Mouse (Mus musculus) cerebellum, postnatal 4 days (tissue): ENCODE results near the gene Banf2.

Experiments used
- DNase-seq, 2 experiments: peaks; one replicate each; pipeline ENCODE4 v3.0.0; 2022; ENCODE audit warnings: low spot score in 2 of 2, mixed read lengths in 1 of 2

Gene Banf2

DNA sequence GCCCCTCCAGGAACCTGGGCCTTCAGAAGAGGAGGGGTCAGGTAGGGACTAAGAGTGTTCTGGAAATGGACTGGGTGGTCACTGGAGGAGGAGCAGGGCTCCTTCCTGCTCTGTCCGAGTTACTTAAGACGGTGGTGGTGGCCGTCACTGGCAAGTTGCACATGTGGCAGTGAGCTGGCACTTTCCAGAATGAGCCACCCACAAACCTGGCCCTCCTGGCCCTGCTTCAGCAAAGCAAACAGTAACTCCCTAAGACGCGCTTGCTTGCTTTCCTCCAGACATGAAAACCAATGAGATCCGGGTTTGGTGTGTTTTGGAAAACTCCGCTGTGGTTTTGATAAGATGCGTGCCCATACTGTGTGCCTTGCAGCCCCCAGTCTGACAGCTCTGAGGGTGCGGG is 7.5 kb upstream of the Banf2 start:
- DNase-seq = no peak

DNA sequence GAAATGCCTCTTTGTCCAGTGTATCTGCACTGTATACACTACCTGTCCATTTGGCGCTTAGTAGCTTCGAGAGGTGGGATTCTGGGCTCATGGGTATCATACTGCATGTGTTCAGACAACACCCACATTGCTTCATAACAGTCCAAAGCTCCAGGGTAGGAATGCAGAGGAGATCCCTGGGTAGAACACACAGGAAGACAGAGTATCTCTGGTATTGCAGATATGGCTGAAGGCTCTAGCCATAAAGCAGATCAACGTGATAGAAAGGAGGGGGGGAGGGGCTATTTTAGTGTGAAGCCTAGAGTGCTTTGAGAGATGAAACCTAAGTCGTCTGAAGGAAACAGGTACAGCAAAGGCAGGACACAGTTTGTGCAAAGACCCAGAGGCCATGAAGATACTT is 6.4 kb upstream of the Banf2 start:
- no peak for DNase-seq

DNA sequence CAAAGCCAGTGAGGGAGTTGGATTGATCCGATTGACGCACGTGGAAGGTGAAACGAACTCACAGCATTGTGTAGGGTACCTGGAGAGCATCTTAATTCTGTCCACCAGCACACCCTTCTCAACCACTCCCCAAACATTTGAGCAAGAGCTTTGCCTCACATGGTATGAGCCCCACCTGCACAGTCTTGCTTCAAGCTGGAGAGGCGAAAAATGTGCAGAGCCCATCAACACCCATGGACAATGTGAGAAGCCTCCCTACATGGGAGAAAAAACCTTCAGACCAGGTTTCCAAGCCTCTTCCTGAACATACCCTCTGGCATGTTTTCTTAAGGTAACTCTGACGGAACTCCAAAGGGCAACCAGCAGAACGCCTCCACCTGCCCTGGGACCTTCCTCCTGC is 2.1 kb upstream of the Banf2 start:
- no peak for DNase-seq

DNA sequence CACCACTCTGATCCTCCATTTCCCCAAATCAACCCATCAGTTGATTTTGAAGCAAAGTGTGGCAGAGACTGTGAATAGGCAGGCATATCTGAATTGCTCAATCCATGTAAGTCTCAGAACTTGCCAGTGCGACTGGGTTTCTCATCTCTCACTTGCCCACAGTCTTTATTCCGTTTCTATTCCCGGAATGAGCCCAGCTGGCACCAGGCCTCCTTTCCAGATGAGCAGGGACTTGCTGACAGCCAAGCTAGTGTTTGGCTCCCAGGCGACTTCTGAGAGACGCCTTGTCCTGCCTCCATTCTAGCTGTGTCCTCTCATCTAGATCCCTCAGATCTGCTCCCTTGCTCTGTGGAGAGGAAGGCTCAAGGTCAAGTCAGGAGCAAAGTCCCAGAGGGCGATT is 11.9 kb downstream of the Banf2 start:
- no peak for DNase-seq

DNA sequence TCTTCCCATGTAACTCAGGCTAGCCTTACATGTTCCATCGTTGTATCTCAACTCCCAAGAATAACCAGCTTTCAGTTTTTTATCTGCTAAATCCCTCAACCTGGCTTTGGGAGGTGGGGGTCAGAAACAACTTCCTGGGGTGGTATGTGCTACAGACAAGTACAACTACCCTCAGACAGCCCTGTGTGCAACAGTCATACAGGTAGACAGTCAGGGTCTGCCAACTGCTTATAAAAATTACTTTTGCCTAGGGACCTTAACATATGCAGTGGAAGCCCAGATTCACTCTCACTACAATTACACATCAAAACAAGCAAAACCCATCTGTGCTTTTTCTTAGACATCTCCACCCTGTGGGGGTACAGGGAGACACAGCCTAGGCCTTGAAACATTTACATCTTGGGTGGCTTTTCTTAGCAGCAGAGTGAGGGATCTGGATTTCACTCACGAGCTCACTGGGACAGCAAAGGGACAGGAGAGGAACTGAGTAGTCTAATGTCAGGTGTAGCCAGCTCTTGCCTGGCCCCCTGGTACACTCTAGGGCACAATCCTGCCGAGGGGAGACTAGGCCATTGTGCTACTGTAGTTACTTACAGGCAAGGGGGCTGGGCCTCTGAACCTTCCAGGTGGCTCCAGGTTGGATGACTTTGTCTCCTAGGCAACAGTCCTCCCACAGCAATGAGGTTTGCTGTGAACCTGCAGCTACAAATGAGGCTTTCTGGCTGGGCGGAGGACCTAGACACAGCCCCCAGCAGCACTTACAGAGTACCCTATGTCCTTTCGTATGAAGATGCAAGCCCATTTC is 13.1 kb downstream of the Banf2 start:
- DNase-seq = no peak

DNA sequence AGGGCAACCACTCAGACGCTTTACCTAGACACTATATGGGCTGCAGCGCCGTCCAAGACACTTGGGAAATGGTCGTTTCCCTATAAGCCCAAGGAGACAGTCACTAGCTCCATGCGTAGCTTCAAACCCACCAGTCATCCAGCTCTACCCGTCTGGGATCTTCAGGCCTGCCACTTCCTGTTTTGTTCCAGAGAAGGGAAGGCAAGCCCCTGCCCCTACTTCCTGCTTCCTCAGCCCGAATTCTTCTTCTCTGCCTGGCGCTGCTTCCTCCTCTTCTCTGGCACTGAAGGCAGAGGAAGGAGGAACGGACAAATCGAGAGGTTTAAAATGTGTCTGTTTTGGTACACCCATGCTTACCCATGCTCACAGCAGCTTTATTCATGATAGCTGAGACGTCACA is 14.1 kb downstream of the Banf2 start:
- DNase-seq = no peak

DNA sequence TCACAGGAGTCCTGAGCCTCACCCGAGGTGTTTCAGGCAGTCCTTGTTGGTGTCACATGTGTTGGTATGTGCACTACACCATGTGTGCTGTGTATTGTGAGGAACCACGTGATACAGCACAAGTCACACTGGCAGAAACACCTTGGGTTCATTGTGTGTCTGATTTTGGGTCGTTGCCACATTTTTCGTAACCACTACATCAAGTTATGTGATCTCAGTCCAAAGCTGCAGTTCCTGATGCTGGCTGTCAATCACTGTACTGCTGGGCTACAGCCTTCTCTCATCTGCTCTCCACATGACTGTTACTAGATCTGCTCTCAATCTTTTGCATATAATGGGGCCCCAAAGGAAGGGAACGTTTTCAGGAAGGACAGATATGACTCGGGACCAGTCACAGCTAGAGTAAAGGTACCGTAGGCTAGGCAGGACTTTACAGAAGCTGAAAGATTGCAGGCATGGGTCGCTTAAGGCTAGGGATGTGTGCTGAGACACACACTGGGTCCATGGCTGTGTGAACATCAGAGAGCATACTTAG is 17.4 kb downstream of the Banf2 start:
- DNase-seq = no peak

DNA sequence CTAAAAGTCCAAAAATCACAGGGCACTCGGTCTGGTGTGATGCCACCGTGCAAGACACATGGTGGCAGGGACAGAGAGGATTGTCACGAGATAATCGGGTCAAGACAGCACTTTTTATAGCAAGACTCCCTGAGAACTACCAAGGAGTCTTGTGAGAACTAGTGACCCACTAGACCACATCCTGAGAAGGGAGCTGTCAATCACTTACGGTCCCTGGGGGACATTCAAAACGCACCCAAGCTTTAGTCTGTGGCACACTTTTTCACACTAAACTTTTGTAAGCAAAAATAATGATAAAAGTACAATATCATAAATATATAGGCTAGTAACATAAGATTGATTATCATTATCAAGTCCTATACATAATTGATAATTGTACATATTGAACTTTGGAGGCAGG is 18.0 kb downstream of the Banf2 start:
- DNase-seq = no peak

DNA sequence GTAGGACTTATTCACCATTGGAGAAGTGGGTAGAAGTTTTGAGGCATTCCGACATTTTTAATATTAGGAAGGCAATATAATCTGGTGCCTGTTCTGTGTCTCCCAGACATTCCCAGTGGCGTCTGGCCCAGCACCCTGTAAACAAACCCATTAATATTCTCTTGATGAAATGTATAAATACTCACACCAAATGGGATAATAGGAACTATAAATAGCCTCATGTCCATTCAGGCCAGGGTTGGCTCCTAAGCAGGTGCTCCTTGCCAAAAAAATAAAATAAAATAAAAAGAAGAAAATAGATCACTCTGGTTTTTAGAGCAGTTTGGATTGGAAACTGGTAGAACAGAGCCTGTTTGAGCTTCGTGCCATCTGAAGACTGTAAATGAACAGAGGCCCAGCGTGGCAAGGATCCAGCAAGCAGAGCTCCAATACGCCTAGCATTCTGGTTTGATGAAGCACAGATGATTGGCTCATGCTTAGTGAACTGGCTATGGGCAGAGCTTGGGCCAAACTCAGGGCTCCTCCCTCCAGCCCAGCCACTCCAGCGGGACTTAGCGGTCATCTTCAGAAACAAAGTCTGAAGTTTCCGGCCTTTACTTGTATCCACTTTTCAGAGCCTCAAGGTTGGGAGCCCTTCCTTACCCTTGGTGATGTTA is 19.7 kb downstream of the Banf2 start:
- peak in 1 of 2 experiments; percentile 69 for DNase-seq

DNA sequence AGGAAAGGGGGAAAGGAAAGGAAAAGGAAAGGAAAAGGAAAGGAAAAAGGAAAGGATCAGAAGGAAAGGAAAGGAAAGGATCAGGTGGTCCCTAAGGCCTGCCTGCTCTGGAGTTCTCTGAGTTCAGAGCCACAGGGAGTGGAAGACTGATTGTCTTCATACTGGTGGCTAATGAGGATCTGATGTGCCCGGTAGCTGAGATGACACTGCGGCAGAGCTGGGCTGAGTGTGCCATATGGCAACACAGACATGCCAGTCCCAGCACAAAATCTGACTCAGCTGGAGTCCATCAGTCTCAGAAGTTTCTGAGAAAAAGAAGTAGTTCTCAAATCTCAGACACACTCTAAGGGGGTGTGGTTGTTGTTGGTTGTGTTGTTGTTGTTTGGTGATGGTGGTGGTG is 24.9 kb downstream of the Banf2 start:
- DNase-seq = no peak

DNA sequence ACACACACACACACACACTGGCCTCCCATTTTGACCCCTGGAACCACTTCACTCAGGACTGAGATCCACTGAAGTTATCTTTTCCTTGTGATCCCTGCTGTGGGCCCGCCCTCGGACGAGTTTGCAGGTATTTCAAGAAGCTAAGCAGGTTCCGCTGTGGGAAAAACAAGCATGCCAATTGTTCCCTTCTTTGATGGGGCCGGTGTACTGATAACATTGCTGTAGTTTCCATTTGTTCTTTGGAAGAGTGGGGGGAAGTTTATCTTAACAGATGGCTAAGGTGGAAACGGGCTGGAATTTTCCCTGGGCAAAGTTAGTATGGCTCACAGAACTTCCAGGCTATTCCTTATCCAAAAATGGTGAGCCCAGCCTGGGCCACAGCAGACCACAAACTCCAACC is 28.8 kb downstream of the Banf2 start:
- no peak for DNase-seq

DNA sequence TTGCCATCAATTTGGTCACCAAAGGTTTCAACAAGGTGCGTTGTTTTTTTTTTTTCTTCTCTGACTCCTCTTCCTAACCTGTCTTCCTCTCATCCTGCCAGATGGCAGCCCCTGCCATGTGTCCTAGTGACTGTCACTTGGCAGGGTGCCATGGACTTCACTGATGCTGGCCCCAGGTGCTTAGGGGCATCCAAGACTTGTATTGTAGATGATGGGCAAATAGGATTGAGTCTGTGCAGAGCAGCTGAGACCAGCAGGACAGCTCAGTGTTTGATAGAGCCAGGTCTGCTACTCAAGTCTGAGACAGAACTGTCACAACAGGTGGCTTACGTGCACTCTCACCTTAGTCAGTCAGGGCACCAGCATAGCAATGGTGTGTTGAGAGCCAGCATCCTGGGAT is 32.6 kb downstream of the Banf2 start:
- peak in 1 of 2 experiments; percentile 39 for DNase-seq

DNA sequence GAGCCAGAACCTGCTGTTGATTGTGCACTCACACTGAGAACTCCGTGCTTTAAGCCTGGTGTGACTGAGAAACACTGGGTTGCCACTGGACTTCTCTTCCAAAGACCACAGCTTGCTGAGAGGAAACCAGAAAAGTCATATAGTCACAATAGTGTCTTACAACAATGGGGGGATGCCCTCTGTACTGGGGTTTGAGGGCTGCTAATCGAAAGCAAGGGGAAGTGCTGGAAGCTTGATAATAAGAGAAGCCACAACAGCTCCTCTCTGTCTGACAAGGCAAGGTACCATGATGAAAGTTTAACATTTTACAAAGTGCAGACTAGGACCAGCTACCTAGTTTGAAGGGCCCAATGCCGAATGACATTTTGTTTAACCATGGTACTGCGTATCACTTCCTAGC is 36.8 kb downstream of the Banf2 start:
- no peak for DNase-seq

DNA sequence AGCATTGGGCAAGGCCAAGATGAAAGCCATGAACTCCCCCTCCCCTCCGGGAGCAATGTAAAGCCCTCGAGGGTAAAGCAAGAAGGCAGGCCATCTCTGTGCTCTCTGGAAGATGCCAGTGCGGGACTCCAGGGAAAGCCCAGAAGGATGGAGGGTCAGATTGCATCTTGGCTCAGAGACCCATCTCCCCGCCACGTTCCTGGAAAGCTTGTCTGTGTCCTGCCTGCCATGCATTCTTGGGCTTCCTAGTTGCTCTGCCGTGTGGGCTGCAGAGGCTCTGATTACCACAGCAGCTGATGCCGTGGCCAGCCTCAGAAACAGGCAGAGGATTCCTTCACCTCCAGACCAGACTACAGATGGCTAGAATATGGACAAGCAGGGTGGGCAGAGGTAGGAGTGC is 37.6 kb downstream of the Banf2 start:
- no peak for DNase-seq

DNA sequence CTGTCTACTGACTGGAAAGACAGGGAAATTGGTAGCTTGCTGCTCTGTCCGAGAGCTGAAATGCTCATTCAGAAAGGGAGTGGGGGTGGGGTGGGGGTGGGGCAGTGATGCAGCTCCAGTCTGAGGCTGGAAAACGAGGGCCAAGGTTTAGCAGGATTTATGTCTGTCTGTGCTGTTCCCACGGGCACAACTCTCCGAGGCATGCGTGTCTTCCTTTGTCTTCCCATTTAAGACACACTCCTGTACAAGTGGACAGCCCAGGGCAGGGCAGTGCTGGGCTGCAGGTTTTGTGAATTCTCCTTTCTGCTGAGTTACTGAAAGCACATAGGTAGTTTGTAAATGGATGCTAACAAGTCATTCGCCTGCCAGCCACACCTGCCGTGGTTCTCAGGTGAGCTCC is 39.8 kb downstream of the Banf2 start:
- no peak for DNase-seq

DNA sequence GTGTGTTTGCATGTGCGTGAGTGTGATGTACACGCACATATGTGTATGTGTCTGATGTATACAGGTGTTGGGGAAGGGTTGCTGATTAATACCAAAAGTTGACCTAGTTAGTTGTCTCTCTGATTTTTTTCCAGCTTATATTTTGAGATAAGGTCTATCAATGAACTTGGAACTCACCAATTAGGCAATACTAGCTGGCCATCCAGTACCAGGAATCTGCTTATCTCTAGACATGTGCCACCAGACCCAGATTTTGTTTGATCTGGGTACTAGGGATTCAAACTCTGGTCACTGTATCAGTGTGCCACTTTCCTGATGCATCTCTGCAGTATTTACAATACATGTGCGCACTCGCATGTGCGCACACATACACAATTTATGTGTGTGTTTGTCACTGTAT is 41.2 kb downstream of the Banf2 start:
- no peak for DNase-seq

DNA sequence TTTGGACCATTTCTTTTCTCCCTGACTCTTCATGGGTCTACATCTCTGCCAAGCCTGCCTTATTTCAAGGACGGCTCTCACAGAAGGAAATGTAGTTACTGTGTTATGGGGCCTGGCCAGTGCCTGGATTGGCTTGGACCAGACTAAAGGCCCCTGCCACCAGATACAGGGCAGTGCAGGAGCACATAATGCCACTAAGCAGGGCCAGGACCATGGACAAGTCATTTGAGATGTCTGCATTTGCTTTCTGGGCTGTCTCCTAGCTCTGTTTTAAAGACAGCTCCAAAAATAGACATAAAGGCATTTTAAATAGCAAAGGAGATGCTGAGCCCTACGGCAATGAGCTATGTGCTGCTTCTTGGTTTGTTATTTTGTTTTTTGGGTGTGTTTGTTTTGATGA is 43.8 kb downstream of the Banf2 start:
- DNase-seq = no peak

DNA sequence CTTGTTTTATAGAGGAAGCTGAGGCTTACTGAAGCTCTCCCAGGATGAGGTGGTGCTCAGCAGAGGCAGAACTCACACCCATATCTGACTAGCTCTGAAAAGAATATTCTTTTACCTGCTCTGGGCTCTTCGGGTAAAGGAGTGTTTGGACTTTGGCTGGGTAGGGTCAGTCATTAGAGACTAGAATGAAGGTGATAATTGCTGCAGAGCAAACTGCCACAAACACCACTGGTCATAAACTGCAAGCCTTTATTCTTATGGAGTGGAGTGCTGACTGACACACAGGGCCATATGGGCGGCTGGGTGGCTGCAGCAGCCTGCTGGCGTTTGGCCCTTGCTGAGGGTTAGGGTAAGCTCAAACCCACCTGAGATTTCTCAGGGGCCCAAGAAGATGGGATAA is 46.0 kb downstream of the Banf2 start:
- DNase-seq = no peak

DNA sequence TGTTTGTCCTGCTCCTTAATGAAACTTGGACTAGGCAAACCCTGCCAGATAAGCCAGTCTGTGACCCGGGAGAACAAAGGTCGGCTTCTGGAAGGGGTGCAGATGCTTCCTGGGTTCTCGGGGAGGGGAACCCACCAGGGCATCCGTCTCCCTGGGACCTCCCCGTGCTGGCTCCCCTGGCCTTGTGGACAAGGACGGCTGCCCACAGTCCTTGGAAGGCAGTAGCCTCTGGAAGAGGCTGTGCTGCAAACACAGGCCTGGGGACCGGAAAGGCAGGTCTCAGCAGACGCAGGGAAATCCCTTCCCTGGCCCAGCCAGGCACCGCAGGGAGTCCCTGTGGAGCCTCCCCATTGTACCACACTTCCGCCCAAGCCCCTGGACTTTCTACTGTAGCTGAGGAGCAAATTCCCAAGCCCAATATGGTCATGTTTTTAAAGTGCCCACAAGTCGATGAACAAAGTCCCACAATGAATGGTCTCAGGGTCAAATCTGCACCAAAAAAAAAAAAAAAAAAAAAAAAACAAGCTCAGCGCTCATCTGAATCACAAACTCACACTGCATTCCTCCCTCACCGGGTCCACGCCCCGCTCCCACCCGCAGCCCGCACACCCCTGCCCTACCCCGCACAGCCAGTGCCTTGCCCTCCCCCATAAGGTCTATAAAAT is 53.5 kb downstream of the Banf2 start:
- DNase-seq = no peak

DNA sequence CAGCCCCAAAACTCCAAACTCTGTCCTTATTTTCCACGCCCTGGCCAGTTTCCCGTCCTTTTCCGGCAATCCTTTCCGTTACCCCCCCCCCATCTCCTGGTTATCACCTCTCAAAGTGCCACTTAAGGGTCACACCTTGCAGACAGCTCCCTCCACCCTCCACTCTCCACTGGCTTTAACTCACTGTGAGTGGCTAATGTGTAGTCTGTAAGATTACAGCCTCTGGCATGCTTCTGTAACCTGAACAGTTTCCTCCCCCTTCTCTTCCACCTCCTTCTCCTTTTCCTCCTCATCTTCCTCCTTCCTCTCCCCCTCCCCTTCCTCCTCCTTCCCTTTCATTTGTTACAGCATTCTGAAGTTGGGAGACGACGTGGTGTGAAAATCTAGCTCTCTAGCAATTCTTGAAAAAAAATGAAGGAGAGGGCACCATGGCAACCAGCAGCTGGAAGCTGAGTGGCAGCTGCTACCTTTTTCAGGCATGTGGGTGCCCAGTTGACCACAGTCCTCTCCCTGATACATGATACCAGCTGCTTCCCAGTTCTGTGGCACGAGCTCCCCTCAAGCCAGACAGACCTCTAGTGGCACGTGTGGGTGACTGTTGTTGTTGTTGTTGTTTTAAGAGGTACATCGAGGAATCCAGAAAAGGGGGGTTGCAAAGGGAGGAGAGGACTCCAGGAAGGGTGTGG is 55.2 kb downstream of the Banf2 start:
- no peak for DNase-seq

DNA sequence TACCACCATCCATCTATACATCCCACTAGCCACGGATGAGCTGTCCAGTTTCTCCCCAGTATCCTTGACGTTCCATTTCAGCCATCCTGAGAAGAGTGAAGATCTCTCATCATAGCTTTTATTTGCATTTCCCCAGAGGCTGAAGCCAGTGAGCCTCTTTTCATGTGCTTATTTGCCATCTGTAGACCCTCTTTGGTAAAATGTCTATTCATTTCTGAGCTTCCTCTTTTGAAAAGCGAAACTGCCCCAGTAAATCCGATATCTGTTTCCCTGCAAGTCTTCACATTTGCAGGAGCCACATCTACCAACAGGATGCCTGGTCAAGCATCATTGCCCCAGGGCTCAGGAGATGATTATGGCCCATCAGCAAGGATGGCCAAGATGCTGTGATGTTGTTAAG is 59.9 kb downstream of the Banf2 start:
- no peak for DNase-seq

DNA sequence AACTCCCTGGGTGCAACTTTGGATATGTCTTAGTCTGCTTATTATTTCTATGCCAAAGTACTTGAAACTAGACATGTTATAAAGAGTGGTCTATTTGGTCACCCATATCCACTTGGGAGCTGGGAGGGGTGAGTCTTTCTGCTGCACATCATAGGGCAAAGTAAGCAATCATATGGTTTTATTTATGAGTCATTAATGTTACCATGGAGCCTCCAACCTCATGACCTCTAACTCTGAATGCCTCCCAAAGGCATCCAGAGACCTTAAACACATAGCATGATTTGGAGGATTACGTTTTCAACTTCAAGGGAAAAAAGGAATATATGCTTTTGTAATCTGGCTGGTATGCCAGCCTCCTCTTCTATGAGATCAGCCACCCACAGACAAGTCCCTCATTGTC is 61.9 kb downstream of the Banf2 start:
- no peak for DNase-seq
